Mouse (Mus musculus) heart, embryonic 12.5 days (tissue): Measurements from ENCODE around the gene Ncoa4. TPM values are rescaled to one million over a fixed set of nuclear protein-coding genes. Genes with fewer than 3 reads are reported as not detected.
A peak's percentile ranks its signal among the peaks of the same experiment; 100 is the strongest.

ENCODE experiments used
- ATAC-seq: fragments of 200-750 bp; cut with Nextera tagmentation; 2 replicates; pipeline ENCODE4 v1.8.0; 2017; ENCODE audit warnings: moderate TSS enrichment, moderate library complexity; ENCODE audit not compliant: insufficient number of reproducible peaks, low FRiP score
- H3K27ac ChIP-seq: fragments of 300-500 bp; sonication (generic); 2 replicates; pipeline ENCODE4 v1.5.1; 2016; ENCODE audit warnings: mild to moderate bottlenecking, moderate library complexity; ENCODE audit not compliant: poor library complexity, severe bottlenecking
- H3K27me3 ChIP-seq: fragments of 300-500 bp; sonication (generic); replicated peaks from 2 replicates; pipeline ENCODE4 v1.6.1; 2016; ENCODE audit warnings: mild to moderate bottlenecking, moderate library complexity
- H3K36me3 ChIP-seq: fragments of 300-500 bp; sonication (generic); 2 replicates; pipeline ENCODE4 v1.6.1; 2016; ENCODE audit warnings: mild to moderate bottlenecking, moderate library complexity
- H3K4me1 ChIP-seq: fragments of 300-500 bp; sonication (generic); replicated peaks from 2 replicates; pipeline ENCODE4 v1.6.1; 2016; ENCODE audit warnings: mild to moderate bottlenecking
- H3K4me2 ChIP-seq: fragments of 300-500 bp; sonication (generic); 2 replicates; pipeline ENCODE4 v1.6.1; 2016; ENCODE audit warnings: mild to moderate bottlenecking, moderate library complexity
- H3K4me3 ChIP-seq: fragments of 300-500 bp; sonication (generic); 2 replicates; pipeline ENCODE4 v1.5.1; 2016; ENCODE audit warnings: mild to moderate bottlenecking
- H3K9ac ChIP-seq: fragments of 300-500 bp; sonication (generic); 2 replicates; pipeline ENCODE4 v1.6.1; 2016; ENCODE audit warnings: mild to moderate bottlenecking, moderate library complexity
- H3K9me3 ChIP-seq: fragments of 300-500 bp; sonication (generic); replicated peaks from 2 replicates; pipeline ENCODE4 v1.6.1; 2016; ENCODE audit warnings: mild to moderate bottlenecking, moderate library complexity
- WGBS: fragments of 180-500 bp; shearing (Covaris S2); methylation state at CpG from one replicate; pipeline ENCODE4 v1.1.7; 2016; 5-methylcytosine and 5-hydroxymethylcytosine counted together
- polyA plus RNA-seq: library from polyadenylated mRNA; unstranded; fragments of >200 nt; fragmentation: Nextera tagmentation; extraction: Ambion mirVana; gene quantifications from 2 replicates; pipeline ENCODE4 v1.2.1, GENCODE M21; 2016

Ncoa4 gene
- polyA plus RNA-seq, 1 experiment from 2014 or later: 146 TPM

DNA sequence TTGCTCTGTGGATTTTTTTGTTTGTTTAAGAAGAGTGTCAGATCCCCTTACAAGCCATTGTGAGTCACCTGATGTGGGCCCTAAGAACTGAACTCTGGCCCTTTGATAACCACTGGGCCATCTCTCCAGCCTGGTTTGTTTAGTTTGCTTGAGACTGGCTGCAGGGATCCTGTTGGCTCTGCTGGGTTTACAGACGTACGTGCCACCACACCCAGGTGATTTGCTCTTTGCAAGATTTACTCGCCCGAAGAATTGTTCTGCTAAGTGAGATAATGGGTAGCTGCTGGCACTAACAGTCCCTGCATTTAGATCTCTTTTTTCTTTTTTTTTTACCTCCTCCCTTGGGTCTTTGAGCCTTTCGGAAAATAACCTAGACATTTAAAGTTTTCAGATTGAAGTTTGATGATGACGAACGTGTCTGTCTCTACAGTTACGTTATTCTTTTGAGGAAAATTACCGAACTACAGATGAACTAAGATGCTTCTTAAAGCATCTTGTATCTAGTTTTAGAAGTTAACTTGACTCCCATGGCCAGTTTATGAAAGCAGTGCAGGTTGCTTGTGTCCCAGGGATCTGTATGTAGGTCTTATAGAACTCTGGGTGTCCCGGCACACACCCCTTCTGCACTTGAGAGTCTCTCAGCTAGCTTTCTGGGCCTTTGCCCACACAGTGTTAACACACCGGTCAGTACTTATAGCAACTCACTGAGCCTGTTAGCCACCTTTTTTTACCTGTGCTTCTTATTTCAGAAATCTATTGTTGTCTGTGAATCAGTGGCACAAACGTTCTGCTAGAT, 1.6 kb downstream of the Ncoa4 start:
- H3K36me3 ChIP-seq: no peaks in the 10 kb centered on the region
- WGBS: 78% methylated on average over 12 of the region's 12 CpGs
- peak overlapping the region; percentile 97 for H3K4me3 ChIP-seq
- H3K9me3 ChIP-seq: no peaks in the 10 kb centered on the region
- no peaks in the 10 kb centered on the region for H3K27me3 ChIP-seq
- H3K4me2 ChIP-seq: peak overlapping the region; percentile 90
- peaks cover 43% of the 10 kb centered on the region for H3K4me1 ChIP-seq
- peak overlapping the region; percentile 96 for H3K9ac ChIP-seq
- no peak; the same call in 1 of the 2 replicates for ATAC-seq
- H3K27ac ChIP-seq: no peak overlapping the region

DNA sequence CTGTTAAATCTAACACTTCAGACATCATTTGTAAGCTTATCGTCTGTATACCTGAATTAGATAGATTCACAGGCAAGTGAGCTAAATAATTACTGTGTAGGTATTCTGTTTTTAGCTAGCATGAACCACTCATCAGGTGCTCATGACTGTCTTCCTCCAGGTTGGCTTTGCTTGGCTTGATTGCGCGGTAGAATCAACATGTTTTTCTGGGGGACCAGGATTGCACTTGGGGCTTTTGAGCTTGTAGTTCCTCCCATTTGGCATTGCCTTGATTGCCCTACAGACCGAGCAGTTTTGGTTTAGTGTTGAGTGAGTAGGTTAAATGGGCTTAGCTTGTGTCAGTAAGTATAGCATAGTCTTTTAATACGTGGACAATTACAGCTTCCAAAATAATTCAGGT, 2.6 kb downstream of the Ncoa4 start:
- no peaks in the 10 kb centered on the region for H3K9me3 ChIP-seq
- H3K9ac ChIP-seq: no peak overlapping the region
- H3K36me3 ChIP-seq: no peaks in the 10 kb centered on the region
- 91% methylated on average over 5 of the region's 5 CpGs for WGBS
- H3K4me3 ChIP-seq: no peak overlapping the region
- H3K27me3 ChIP-seq: no peaks in the 10 kb centered on the region
- H3K4me2 ChIP-seq: no peak overlapping the region
- ATAC-seq: no peak
- peaks cover 47% of the 10 kb centered on the region for H3K4me1 ChIP-seq
- no peak overlapping the region for H3K27ac ChIP-seq

DNA sequence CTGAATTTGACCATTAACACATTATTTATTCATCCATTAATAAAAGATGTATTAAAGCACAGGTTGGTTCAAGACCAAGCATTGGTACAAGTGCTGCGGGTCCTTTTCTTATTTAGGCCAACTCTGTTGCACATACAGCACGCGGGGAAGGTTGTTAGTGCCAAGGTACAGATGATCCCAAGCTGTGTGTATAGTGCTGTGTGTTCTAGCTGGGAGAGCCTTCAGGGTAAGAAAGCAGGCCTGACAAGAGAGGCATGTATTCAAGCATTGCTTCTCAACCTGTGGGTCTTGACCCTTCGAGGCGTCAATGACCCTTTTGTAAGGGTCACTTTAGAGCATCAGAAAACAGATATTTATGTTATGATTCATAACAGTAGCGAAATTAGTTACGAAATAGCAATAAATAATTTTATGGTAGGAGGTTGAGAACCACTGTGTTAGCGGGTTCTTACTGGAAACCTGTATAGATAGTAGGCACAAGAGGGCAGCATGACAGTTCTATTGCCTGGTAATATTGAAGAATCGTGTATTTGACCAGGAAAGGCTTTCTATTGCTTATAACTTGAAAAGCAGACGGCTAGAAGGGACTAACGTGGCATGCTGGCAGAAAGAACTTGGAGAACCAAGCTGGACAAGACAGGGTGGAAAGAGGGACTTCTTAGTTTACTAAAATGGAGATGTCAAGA, 3.7 kb downstream of the Ncoa4 start:
- no peaks in the 10 kb centered on the region for H3K36me3 ChIP-seq
- WGBS: 87% methylated on average over 11 of the region's 11 CpGs
- no peak for ATAC-seq
- peaks cover 57% of the 10 kb centered on the region for H3K4me1 ChIP-seq
- H3K27ac ChIP-seq: no peak overlapping the region
- H3K4me3 ChIP-seq: no peak overlapping the region
- no peaks in the 10 kb centered on the region for H3K27me3 ChIP-seq
- no peak overlapping the region for H3K4me2 ChIP-seq
- H3K9ac ChIP-seq: no peak overlapping the region
- no peaks in the 10 kb centered on the region for H3K9me3 ChIP-seq

DNA sequence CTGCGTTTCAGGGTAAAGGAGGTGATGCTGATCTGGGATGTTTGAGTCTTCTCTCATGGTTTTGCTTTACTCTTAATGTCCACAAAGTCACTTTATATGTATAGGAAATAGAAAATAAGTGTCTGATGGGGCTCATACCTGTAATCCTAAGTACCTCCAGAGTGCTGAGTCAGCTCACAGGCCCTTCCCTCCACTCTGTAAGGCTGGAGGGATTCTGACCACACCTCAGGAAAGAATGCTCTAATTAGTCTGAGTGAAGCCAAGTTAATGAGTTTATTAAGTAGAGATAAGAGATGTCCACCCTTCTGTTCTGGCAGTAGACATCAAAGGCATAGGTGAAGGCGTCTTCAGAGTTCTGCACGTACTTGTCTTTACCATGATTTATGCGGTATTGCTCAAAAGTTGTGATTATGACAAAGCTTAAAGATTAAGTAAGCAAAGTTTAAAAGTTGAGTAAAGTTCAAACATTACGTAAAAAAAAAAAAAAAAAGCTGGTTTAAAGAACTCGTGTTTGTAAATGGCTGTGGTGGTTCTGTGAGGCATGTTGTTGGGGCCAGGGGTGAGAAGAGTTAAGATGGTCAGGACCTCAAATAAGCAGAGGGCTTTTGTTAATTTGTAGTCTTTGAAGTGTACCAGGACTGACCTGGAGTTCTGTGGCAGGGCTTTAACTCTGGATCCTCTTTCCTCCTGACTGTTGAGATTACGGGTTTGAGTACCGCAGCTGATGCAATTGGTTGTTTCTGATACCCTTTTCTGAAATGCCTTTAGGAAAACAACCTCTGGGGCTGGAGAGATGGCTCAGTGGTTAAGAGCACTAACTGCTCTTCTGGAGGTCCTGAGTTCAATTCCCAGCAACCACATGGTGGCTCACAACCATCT, 4.7 kb downstream of the Ncoa4 start:
- ATAC-seq: no peak
- Histone ChIP-seq H3K4me3 (no peak overlapping the region), H3K4me1 (peaks cover 58% of the 10 kb centered on the region)

DNA sequence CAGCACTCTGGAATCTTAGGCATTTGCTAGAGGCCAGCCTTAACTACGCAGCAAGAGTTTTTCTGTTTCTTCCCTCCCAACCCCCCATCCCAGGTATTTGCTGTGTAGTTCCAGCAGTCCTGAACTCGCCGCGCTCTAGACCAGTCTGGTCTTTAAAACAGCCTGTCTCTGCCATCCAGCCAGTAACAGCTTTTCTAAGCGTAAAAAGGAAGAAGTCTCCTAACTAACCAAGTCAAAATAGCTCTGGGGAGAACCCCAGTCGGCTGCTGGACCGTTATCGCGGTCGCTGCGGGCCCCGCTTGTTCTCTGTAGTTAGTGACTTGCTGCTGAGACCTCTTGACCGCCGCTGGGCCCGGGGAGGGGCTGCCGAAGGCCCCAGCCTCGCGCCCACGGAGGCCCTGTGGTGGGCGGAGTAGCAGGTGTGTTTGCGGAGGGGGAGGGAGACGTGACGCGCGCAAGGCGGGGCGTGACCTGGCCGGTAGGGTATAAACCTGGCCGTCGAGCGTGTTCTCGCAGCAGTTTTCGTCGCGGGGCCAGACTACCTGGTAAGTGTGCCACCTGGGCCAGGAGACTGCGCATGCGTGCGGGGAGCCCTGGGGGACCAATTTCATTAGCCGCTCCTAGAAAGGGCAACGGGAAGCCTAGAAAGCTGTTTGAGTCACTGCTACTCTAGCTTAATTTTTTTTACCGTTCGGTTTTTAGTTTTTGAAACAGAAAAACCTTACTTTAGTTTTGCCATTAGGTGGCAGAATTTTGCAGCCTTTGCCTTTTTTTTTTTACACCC, 5.8 kb downstream of the Ncoa4 start:
- under 1% methylated on average over 42 of the region's 42 CpGs for WGBS
- ATAC-seq: peak; percentile 88
- peak overlapping the region; percentile 92 for H3K27ac ChIP-seq
- peak overlapping the region; percentile 95 for H3K4me2 ChIP-seq
- no peaks in the 10 kb centered on the region for H3K27me3 ChIP-seq
- H3K9me3 ChIP-seq: no peaks in the 10 kb centered on the region
- H3K36me3 ChIP-seq: no peaks in the 10 kb centered on the region
- peak overlapping the region; percentile 73 for H3K4me3 ChIP-seq
- H3K9ac ChIP-seq: peak overlapping the region; percentile 79
- peaks cover 59% of the 10 kb centered on the region for H3K4me1 ChIP-seq

More for the DNA sequence above, 4.7 kb downstream of the Ncoa4 start:
- Histone ChIP-seq H3K36me3 (no peaks in the 10 kb centered on the region), H3K27ac (peak overlapping the region; percentile 48), H3K4me2 (peak overlapping the region; percentile 95), H3K9ac (no peak overlapping the region), H3K27me3 (no peaks in the 10 kb centered on the region), H3K9me3 (no peaks in the 10 kb centered on the region)
- 71% methylated on average over 8 of the region's 8 CpGs for whole genome bisulfite sequencing

DNA sequence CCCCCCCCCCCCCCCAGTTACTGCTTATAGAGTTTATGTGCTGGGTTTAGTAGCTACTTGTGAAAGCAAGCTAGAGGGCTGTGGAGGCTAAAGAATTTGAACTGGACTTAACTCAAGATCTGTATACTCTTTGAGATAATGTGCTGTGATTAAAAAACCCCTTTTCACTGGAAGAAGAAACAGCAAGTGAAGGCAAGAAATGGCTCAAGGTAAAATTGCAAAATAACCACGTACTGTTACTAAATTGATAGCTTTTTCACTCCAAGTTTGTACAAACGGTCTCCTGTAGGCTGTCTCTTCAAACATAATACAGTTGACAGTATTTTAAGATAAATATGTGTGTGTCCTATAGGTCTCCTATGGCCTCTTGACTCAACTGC, 6.4 kb downstream of the Ncoa4 start:
- Histone ChIP-seq H3K27ac (peak overlapping the region; percentile 92; the same call in 1 of the 2 replicates), H3K27me3 (no peaks in the 10 kb centered on the region), H3K4me3 (peak overlapping the region; percentile 73), H3K4me2 (peak overlapping the region; percentile 95), H3K36me3 (peaks cover 4% of the 10 kb centered on the region), H3K9ac (no peak overlapping the region), H3K4me1 (peaks cover 54% of the 10 kb centered on the region), H3K9me3 (no peaks in the 10 kb centered on the region)
- no peak for ATAC-seq
- 71% methylated on average over 2 of the region's 2 CpGs for WGBS

DNA sequence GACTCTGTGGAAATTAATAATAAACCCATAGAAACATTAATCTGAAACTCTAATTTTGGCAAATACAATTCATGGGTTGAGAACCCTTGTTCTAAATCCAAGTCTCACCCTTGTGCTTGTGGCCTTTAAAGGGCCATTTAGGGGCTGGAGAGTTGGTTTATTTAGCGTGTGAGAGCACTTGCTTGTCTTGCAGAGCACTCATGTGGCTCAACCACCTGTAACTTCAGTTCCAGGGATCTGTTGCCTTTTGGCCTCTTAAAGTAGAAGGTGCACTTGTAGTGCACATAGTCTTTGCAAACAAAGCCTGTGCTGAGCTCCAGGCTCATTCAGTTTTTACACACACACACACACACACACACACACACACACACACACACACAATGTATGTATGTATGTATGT, 7.2 kb downstream of the Ncoa4 start:
- Histone ChIP-seq H3K27ac (no peak overlapping the region), H3K36me3 (peaks cover 6% of the 10 kb centered on the region), H3K4me1 (peaks cover 47% of the 10 kb centered on the region), H3K9me3 (no peaks in the 10 kb centered on the region), H3K4me2 (peak overlapping the region; percentile 38), H3K27me3 (no peaks in the 10 kb centered on the region), H3K4me3 (peak overlapping the region; percentile 73), H3K9ac (0 out of 2 replicates have a peak overlapping the region, but pooled peaks have one; percentile 49)
- ATAC-seq: no peak
- 74% methylated on average over 1 of the region's 1 CpGs for WGBS

DNA sequence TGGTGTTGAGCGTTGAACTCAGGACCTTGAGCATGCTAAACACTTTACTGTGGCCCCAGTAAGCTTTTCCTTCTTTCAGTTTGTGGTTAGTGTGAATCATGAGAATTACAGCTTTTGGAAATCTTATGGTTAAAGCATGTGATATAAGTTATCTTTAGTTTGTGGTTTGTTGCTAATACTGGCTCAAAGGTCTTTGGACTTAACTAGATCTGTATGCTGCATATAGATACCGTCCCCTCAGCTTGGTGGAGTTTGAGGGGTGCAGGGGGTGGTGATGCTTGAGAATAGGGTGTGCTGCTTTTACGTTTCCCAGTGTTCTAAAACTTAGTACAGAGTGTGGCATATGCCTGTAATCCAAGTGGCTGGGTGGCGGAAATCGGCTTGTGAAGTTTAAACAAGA, 7.7 kb downstream of the Ncoa4 start:
- ATAC-seq: no peak
- H3K9me3 ChIP-seq: no peaks in the 10 kb centered on the region
- H3K4me3 ChIP-seq: peak overlapping the region; percentile 73
- H3K27me3 ChIP-seq: no peaks in the 10 kb centered on the region
- no peak overlapping the region; the same call in 1 of the 2 replicates for H3K4me2 ChIP-seq
- H3K36me3 ChIP-seq: peaks cover 9% of the 10 kb centered on the region
- peaks cover 43% of the 10 kb centered on the region for H3K4me1 ChIP-seq
- peak overlapping the region; percentile 52; the same call in 1 of the 2 replicates for H3K27ac ChIP-seq
- 78% methylated on average over 5 of the region's 5 CpGs for WGBS
- no peak overlapping the region for H3K9ac ChIP-seq

DNA sequence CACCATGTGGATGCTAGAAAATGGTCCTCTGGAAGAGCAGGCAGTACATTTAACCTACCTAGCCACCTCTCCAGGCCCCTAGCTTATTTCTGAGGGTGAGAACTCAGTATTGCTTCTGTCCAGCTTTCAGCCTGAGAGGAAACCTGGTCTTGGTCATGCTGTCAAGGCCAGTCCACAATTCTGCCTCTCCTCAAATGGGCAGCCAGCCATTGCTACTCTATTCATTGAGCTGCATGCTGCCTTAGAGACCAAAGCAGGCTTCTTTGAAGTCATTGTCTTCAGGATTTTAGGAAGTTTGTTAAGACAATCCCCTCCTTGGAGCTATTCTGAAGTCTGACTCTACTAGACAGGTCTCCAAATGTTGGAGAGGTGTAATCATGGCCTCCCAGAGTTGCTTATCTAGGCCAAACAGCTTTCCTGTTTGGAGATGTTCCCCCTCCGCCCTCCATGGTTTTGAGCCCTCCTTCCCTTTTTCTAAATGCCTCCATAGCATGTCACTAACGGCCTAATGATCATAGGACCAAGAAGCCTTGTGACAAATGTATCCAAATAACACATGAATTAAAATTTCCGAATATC, 9.1 kb downstream of the Ncoa4 start:
- Histone ChIP-seq H3K27me3 (no peaks in the 10 kb centered on the region), H3K36me3 (peaks cover 21% of the 10 kb centered on the region), H3K27ac (peak overlapping the region; percentile 71), H3K4me2 (peak overlapping the region; percentile 44), H3K4me1 (peaks cover 40% of the 10 kb centered on the region), H3K9ac (no peak overlapping the region), H3K9me3 (no peaks in the 10 kb centered on the region), H3K4me3 (peak overlapping the region; percentile 15)
- ATAC-seq: peak; percentile 70
- WGBS: 61% methylated on average over 3 of the region's 3 CpGs

DNA sequence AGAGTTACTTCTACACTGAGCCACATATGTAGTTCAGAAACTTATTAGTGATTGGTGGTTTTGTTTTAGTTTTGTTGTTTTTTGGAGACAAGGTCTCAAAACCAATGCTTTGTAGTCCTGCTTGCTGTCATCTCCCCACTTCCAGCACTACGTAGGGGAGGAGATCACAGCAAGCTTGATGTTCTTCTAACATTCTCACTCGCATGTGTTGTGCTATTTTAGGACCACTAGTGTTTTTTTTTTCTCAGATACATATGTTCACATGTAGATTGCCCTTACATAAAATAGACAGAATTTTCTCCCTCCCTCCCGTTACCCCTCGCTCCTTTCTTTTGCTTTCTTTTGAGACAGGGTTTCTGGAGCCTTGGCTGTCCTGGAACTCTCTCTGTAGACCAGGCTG, 10.5 kb downstream of the Ncoa4 start:
- no peaks in the 10 kb centered on the region for H3K9me3 ChIP-seq
- peaks cover 29% of the 10 kb centered on the region for H3K4me1 ChIP-seq
- 79% methylated on average over 4 of the region's 4 CpGs for WGBS
- peak overlapping the region; percentile 12; the same call in 1 of the 2 replicates for H3K4me3 ChIP-seq
- no peak overlapping the region for H3K9ac ChIP-seq
- no peak overlapping the region for H3K27ac ChIP-seq
- no peak for ATAC-seq
- H3K4me2 ChIP-seq: 0 out of 2 replicates have a peak overlapping the region, but pooled peaks have one; percentile 10
- peaks cover 29% of the 10 kb centered on the region for H3K36me3 ChIP-seq
- no peaks in the 10 kb centered on the region for H3K27me3 ChIP-seq
